Mouse (Mus musculus): ENCODE results near the gene Gab2.
"Not testable (repeated sequence)": the region's sequence is repeated elsewhere in the genome, so short reads cannot be mapped to it uniquely, and the experiment has no call there.

Gene Gab2

GRCm38 (mm10) chr7:97151082-97151813 lies 69.9 kb downstream of the Gab2 start:
- no peak for DNase-seq

GRCm38 (mm10) chr7:97154756-97155487 lies 73.5 kb downstream of the Gab2 start:
- DNase-seq: peak; percentile 17

GRCm38 (mm10) chr7:97164261-97164660 lies 82.9 kb downstream of the Gab2 start:
- DNase-seq: no peak

- DNase-seq: no peak
Observed at GRCm38 (mm10) chr7:97171089-97171488, 89.7 kb downstream of the Gab2 start.

GRCm38 (mm10) chr7:97171719-97172118 lies 90.3 kb downstream of the Gab2 start:
- DNase-seq: no peak

- DNase-seq: peak; percentile 45
Observed at GRCm38 (mm10) chr7:97172126-97172525, 90.7 kb downstream of the Gab2 start.

GRCm38 (mm10) chr7:97181931-97182330 lies 100.5 kb downstream of the Gab2 start:
- no peak for DNase-seq

GRCm38 (mm10) chr7:97183426-97183825 lies 102.0 kb downstream of the Gab2 start:
- DNase-seq: no peak

- DNase-seq: no peak
Observed at GRCm38 (mm10) chr7:97184005-97184404, 102.6 kb downstream of the Gab2 start.

- DNase-seq: no peak
Observed at GRCm38 (mm10) chr7:97187387-97188081, 106.1 kb downstream of the Gab2 start.

GRCm38 (mm10) chr7:97189116-97189515 lies 107.7 kb downstream of the Gab2 start:
- no peak for DNase-seq

GRCm38 (mm10) chr7:97203907-97204306 lies 122.5 kb downstream of the Gab2 start:
- DNase-seq: no peak

GRCm38 (mm10) chr7:97208811-97209549 lies 127.6 kb downstream of the Gab2 start:
- peak; percentile 12 for DNase-seq

GRCm38 (mm10) chr7:97210064-97210685 lies 128.8 kb downstream of the Gab2 start:
- no peak for DNase-seq

- no peak for DNase-seq
Observed at GRCm38 (mm10) chr7:97211117-97211516, 129.7 kb downstream of the Gab2 start.

GRCm38 (mm10) chr7:97223836-97224235 lies 142.4 kb downstream of the Gab2 start:
- DNase-seq: no peak

- DNase-seq: no peak
Observed at GRCm38 (mm10) chr7:97245261-97245949, 164.0 kb downstream of the Gab2 start.

GRCm38 (mm10) chr7:97245950-97246578 lies 164.7 kb downstream of the Gab2 start:
- DNase-seq: not testable (repeated sequence)

GRCm38 (mm10) chr7:97247661-97248060 lies 166.3 kb downstream of the Gab2 start:
- DNase-seq: peak; percentile 12

GRCm38 (mm10) chr7:97248136-97248535 lies 166.8 kb downstream of the Gab2 start:
- DNase-seq: peak; percentile 18

GRCm38 (mm10) chr7:97251638-97252037 lies 170.3 kb downstream of the Gab2 start:
- no peak for DNase-seq

Data from kidney, postnatal 14 days (tissue).